18 mouse cellular contexts compared by ENCODE assay signal in the genomic region with DNA sequence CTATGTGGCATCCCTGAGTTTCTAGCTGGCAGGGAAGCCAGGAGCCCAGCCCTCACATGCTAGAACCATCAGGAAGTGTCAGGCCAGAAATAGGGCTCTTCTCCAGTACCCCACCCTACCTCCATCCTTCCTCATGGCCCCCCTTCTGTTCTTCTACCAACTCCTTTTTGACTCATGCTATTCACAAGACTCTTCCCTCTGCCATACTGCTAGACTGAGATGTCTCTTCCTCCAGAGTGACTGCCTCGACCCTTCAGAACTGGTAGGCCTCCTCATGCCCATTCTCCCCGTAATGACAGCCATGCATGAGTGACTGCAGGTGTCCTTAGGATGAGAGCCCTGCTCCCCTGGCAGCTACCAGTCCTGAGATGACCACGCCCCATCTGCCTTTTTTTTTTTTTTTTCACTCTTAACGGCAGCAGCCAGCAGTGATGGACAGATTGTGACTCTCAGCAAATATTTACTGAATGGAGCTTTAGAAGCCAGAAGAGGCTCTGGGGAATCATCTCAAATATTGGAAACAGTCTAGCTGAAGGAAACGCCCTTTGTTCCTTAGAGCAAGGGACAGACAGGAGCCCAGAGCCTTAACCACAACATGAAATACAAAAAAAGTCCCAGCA. TPM values are rescaled to one million over a fixed set of nuclear protein-coding genes. Genes with fewer than 3 reads are reported as not detected.
DNase-seq lines count a peak whose midpoint lies in the region; ATAC-seq lines count a peak whose summit lies in the region.
"Had no signal": no experiment of that assay in that cellular context is flagged by ENCODE, and none has a peak within 500 bp of the region (broad histone marks: within the 10 kb centered on the region; RNA-seq: fewer than 3 reads in every experiment).

No protein-coding gene starts in this region.

- no peak overlapping the region for H3K9ac ChIP-seq in heart, embryonic 13.5 days
- no peak overlapping the region for H3K9ac ChIP-seq in hindbrain, embryonic 14.5 days
- H3K9ac ChIP-seq: forebrain, embryonic 15.5 days; midbrain, embryonic 12.5 days had no signal

- peaks cover 18% of the 10 kb centered on the region for H3K36me3 ChIP-seq in heart, embryonic 13.5 days
- no peaks in the 10 kb centered on the region for H3K36me3 ChIP-seq in hindbrain, embryonic 14.5 days (replicated peaks; ENCODE audit: control insufficient read depth, insufficient read depth)
- H3K36me3 ChIP-seq: forebrain, embryonic 15.5 days; midbrain, embryonic 12.5 days had no signal

- no peaks in the 10 kb centered on the region for H3K9me3 ChIP-seq in heart, embryonic 13.5 days
- H3K9me3 ChIP-seq in hindbrain, embryonic 14.5 days (ENCODE audit: control insufficient read depth, low read length): no peaks in the 10 kb centered on the region
- H3K9me3 ChIP-seq: forebrain, embryonic 15.5 days; midbrain, embryonic 12.5 days had no signal

- no peak for DNase-seq in heart, postnatal 14 days
- peak; percentile 47 for DNase-seq in lung, postnatal 36 days
- DNase-seq in lung, postnatal 4 days: no peak
- DNase-seq in T-cell, adult 2 months (ENCODE audit: low spot score): no peak
- no peak for DNase-seq in hindbrain, embryonic 14.5 days (ENCODE audit: low spot score)
- DNase-seq: cerebellum, adult 11-12 months; gastrocnemius, postnatal 10 days; kidney, adult 8-10 months; liver; lung, postnatal 14 days; right cerebral cortex, postnatal 14 days had no signal

- peaks cover 38% of the 10 kb centered on the region for H3K4me1 ChIP-seq in heart, embryonic 13.5 days
- no peaks in the 10 kb centered on the region for H3K4me1 ChIP-seq in hindbrain, embryonic 14.5 days (replicated peaks; ENCODE audit: control insufficient read depth, insufficient read depth, low read length)
- H3K4me1 ChIP-seq: forebrain, embryonic 15.5 days; midbrain, embryonic 12.5 days had no signal

- 44% methylated on average over 5 of the region's 5 CpGs for WGBS in heart, embryonic 13.5 days
- WGBS in hindbrain, embryonic 14.5 days: 34% methylated on average over 5 of the region's 5 CpGs

- no peak for ATAC-seq in heart, embryonic 13.5 days (ENCODE audit: extremely low read depth, insufficient number of reproducible peaks, low FRiP score, low TSS enrichment)
- 0 out of 2 replicates have a peak, but pooled peaks have one; percentile 14 for ATAC-seq in megakaryocyte-erythroid progenitor cell, adult 5-6 weeks (replicated peaks; ENCODE audit: low FRiP score, low TSS enrichment, poor library complexity, severe bottlenecking)
- ATAC-seq in hindbrain, embryonic 14.5 days (ENCODE audit: low FRiP score): no peak
- ATAC-seq: forebrain, embryonic 15.5 days; hindbrain, postnatal 0 days; Patski had no signal

- no peak overlapping the region for H3K4me3 ChIP-seq in heart, embryonic 13.5 days
- no peak overlapping the region for H3K4me3 ChIP-seq in hindbrain, embryonic 14.5 days (replicated peaks; ENCODE audit: low read length)
- H3K4me3 ChIP-seq: forebrain, embryonic 15.5 days; midbrain, embryonic 12.5 days; myocyte had no signal

- H3K27me3 ChIP-seq in heart, embryonic 13.5 days (replicated peaks): no peaks in the 10 kb centered on the region
- H3K27me3 ChIP-seq in hindbrain, embryonic 14.5 days (ENCODE audit: control insufficient read depth, insufficient read depth, low read length): no peaks in the 10 kb centered on the region
- H3K27me3 ChIP-seq: forebrain, embryonic 15.5 days; midbrain, embryonic 12.5 days; Patski had no signal

- intact Hi-C loops in heart, postnatal 14 days (cut with DNase I): no loop called here

- H3K27ac ChIP-seq in heart, embryonic 13.5 days (replicated peaks): peak overlapping the region; percentile 39; the same call in 1 of the 2 replicates
- H3K27ac ChIP-seq in hindbrain, embryonic 14.5 days: no peak overlapping the region
- H3K27ac ChIP-seq: forebrain, embryonic 15.5 days; hindbrain, postnatal 0 days; midbrain, embryonic 12.5 days had no signal

- H3K4me2 ChIP-seq in heart, embryonic 13.5 days: no peak overlapping the region
- no peak overlapping the region for H3K4me2 ChIP-seq in hindbrain, embryonic 14.5 days (replicated peaks)
- H3K4me2 ChIP-seq: forebrain, embryonic 15.5 days; midbrain, embryonic 12.5 days had no signal

RNA-seq across cellular contexts. Expression of gene Myzap, which starts 23.7 kb away (rescaled TPM):
- polyA plus RNA-seq in heart, embryonic 13.5 days (2015; fragmentation: Nextera tagmentation; extraction: Ambion mirVana): 72.1 and 74.6 TPM in 2 replicates
- total RNA-seq in heart, postnatal 14 days (2021): 100 to 1,000 TPM; 341 to 359 TPM
- not detected in 2 replicates for total RNA-seq in megakaryocyte-erythroid progenitor cell, adult 5-6 weeks (2014; fragmentation: Nextera tagmentation)
- not detected in 2 replicates for total RNA-seq in megakaryocyte-erythroid progenitor cell, adult 5-6 weeks (2017)
- 3.2 and 4.0 TPM in 2 replicates for polyA plus RNA-seq in hindbrain, embryonic 14.5 days (2014; fragmentation: Nextera tagmentation; extraction: Ambion mirVana)

Comparison
In these comparisons a context has a peak if more than half of its experiments do, and no peak if none do; other contexts are left out.
1. RNA of gene Myzap, which starts 23.7 kb away (total RNA-seq): 341 to 359 TPM in heart, postnatal 14 days; not detected in megakaryocyte-erythroid progenitor cell, adult 5-6 weeks; every median in the first group is over 100 times any median in the second.